Mouse (Mus musculus) neural tube, embryonic 14.5 days (tissue): ENCODE measurements around the gene Agap1. TPM values are rescaled to one million over a fixed set of nuclear protein-coding genes. Genes with fewer than 3 reads are reported as not detected.

Experiments used
- ATAC-seq: fragments of 200-750 bp; cut with Nextera tagmentation; 2 replicates; pipeline ENCODE4 v1.8.0; 2017; ENCODE audit warnings: low read depth, mild to moderate bottlenecking, moderate TSS enrichment, moderate library complexity
- H3K27ac ChIP-seq: fragments of 300-500 bp; sonication (generic); 2 replicates; pipeline ENCODE4 v1.5.1; 2014; ENCODE audit warnings: low read depth, mild to moderate bottlenecking, control low read depth, low read length, moderate library complexity, mixed read lengths
- H3K27me3 ChIP-seq: fragments of 300-500 bp; sonication (generic); 2 replicates; pipeline ENCODE4 v1.6.1; 2014; ENCODE audit warnings: low read length; ENCODE audit not compliant: control insufficient read depth, insufficient read depth
- H3K36me3 ChIP-seq: fragments of 300-500 bp; sonication (generic); 2 replicates; pipeline ENCODE4 v1.6.1; 2014; ENCODE audit warnings: low read length, mixed read lengths; ENCODE audit not compliant: control insufficient read depth, insufficient read depth
- H3K4me1 ChIP-seq: fragments of 300-500 bp; sonication (generic); 2 replicates; pipeline ENCODE4 v1.6.1; 2014; ENCODE audit warnings: low read length; ENCODE audit not compliant: control insufficient read depth, insufficient read depth
- H3K4me2 ChIP-seq: fragments of 300-500 bp; sonication (generic); 2 replicates; pipeline ENCODE4 v1.6.1; 2014; ENCODE audit warnings: mild to moderate bottlenecking, low read depth, low read length, control low read depth
- H3K4me3 ChIP-seq: fragments of 300-500 bp; sonication (generic); 2 replicates; pipeline ENCODE4 v1.5.1; 2014; ENCODE audit warnings: low read depth, low read length, control low read depth, mixed read lengths
- H3K9ac ChIP-seq: fragments of 300-500 bp; sonication (generic); replicated peaks from 2 replicates; pipeline ENCODE4 v1.6.1; 2014; ENCODE audit warnings: low read depth, mild to moderate bottlenecking, control low read depth, low read length, mixed read lengths
- H3K9me3 ChIP-seq: fragments of 300-500 bp; sonication (generic); 2 replicates; pipeline ENCODE4 v1.6.1; 2016; ENCODE audit warnings: low read length; ENCODE audit not compliant: control insufficient read depth
- WGBS: fragments of 180-500 bp; shearing (Covaris S2); extraction: QIAGEN DNeasy Blood & Tissue Kit; methylation state at CpG from one replicate; pipeline ENCODE4 v1.1.7; 2014; 5-methylcytosine and 5-hydroxymethylcytosine counted together
- polyA plus RNA-seq: library from polyadenylated mRNA; unstranded; fragments of >200 nt; fragmentation: Nextera tagmentation; extraction: Ambion mirVana; gene quantifications from 2 replicates; pipeline ENCODE4 v1.2.1, GENCODE M21; 2014

Gene Agap1
- polyA plus RNA-seq, 1 experiment from 2014 or later = 76.4 TPM

GRCm38 (mm10) chr1:89656167-89656566 lies 201.6 kb downstream of the Agap1 start:
- Histone ChIP-seq H3K9ac (no peak overlapping the region), H3K27me3 (no peaks in the 10 kb centered on the region), H3K9me3 (no peaks in the 10 kb centered on the region), H3K4me3 (no peak overlapping the region), H3K36me3 (no peaks in the 10 kb centered on the region), H3K4me1 (peaks cover 4% of the 10 kb centered on the region; the same call in 1 of the 2 replicates), H3K27ac (peak overlapping the region; percentile 25; the same call in 1 of the 2 replicates), H3K4me2 (no peak overlapping the region)
- WGBS = 74% methylated on average over 3 of the region's 3 CpGs
- peak; percentile 22; the same call in 1 of the 2 replicates for ATAC-seq

GRCm38 (mm10) chr1:89656643-89657321 lies 202.2 kb downstream of the Agap1 start:
- H3K4me2 ChIP-seq = no peak overlapping the region
- no peak overlapping the region for H3K9ac ChIP-seq
- peak overlapping the region; percentile 25; the same call in 1 of the 2 replicates for H3K27ac ChIP-seq
- H3K4me3 ChIP-seq = no peak overlapping the region
- no peaks in the 10 kb centered on the region for H3K36me3 ChIP-seq
- ATAC-seq = peak; percentile 66; the same call in 1 of the 2 replicates
- WGBS = 29% methylated on average over 11 of the region's 11 CpGs
- no peaks in the 10 kb centered on the region for H3K9me3 ChIP-seq
- H3K4me1 ChIP-seq = peaks cover 4% of the 10 kb centered on the region; the same call in 1 of the 2 replicates
- H3K27me3 ChIP-seq = no peaks in the 10 kb centered on the region

DNA sequence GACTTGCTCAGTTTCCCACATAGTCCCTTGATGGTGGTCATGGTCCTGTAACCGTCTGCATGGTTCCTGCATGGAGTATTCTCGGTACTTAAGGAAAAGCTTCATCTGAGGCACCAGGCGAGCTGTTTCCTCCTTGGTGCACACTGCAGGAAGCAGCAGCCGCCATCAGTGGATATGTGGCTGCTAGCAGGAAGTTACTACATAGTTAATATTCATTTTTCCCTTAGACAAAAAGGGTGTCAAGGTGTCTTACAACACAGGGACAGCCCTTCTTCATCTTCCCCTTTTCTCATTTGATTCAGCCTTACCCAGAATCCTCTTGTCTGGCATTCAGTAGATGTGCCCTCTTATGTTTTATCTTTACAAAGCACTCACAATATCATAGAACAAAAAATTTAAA lies 206.2 kb downstream of the Agap1 start:
- no peak overlapping the region for H3K9ac ChIP-seq
- H3K4me3 ChIP-seq = no peak overlapping the region
- no peak overlapping the region for H3K27ac ChIP-seq
- H3K4me2 ChIP-seq = no peak overlapping the region
- 86% methylated on average over 4 of the region's 4 CpGs for whole genome bisulfite sequencing
- H3K27me3 ChIP-seq = no peaks in the 10 kb centered on the region
- H3K4me1 ChIP-seq = peaks cover 4% of the 10 kb centered on the region; the same call in 1 of the 2 replicates
- no peak for ATAC-seq
- peaks cover 11% of the 10 kb centered on the region for H3K36me3 ChIP-seq
- H3K9me3 ChIP-seq = no peaks in the 10 kb centered on the region

- no peak for ATAC-seq
- no peak overlapping the region for H3K27ac ChIP-seq
- peaks cover 18% of the 10 kb centered on the region for H3K4me1 ChIP-seq
- no peaks in the 10 kb centered on the region for H3K9me3 ChIP-seq
- H3K4me2 ChIP-seq = no peak overlapping the region
- H3K9ac ChIP-seq = no peak overlapping the region
- no peaks in the 10 kb centered on the region for H3K27me3 ChIP-seq
- H3K4me3 ChIP-seq = no peak overlapping the region
- peaks cover 29% of the 10 kb centered on the region for H3K36me3 ChIP-seq
- 96% methylated on average over 5 of the region's 5 CpGs for WGBS
Observed at GRCm38 (mm10) chr1:89666154-89666553, 211.5 kb downstream of the Agap1 start.

GRCm38 (mm10) chr1:89667387-89667786 lies 212.8 kb downstream of the Agap1 start:
- Histone ChIP-seq H3K27me3 (no peaks in the 10 kb centered on the region), H3K9ac (no peak overlapping the region), H3K27ac (no peak overlapping the region), H3K4me2 (no peak overlapping the region), H3K9me3 (no peaks in the 10 kb centered on the region), H3K4me3 (no peak overlapping the region), H3K4me1 (peaks cover 23% of the 10 kb centered on the region), H3K36me3 (peaks cover 32% of the 10 kb centered on the region)
- ATAC-seq = no peak
- 87% methylated on average over 7 of the region's 7 CpGs for WGBS

DNA sequence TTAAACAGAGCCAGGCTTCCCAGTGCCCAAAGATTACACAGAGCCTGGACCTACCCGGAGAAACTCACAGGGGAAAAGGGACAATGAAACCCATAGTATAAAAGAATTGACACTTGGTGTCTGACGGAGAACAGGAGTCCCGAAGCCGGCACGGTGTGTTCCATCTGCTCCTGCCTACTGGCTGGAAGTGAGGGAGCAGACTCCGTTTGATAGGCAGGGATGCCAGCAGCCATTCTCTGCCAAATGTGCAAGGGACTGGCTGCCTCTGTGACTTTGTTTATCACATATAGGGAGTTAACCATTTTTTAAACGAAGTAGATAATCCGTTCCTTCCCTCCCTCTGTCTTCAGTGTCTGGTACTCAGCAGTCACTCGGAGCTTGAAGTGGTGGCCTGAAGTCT lies 214.0 kb downstream of the Agap1 start:
- H3K27ac ChIP-seq = no peak overlapping the region
- H3K4me1 ChIP-seq = peaks cover 23% of the 10 kb centered on the region
- no peaks in the 10 kb centered on the region for H3K9me3 ChIP-seq
- ATAC-seq = no peak
- H3K9ac ChIP-seq = no peak overlapping the region
- no peak overlapping the region for H3K4me3 ChIP-seq
- WGBS = 48% methylated on average over 9 of the region's 9 CpGs
- H3K27me3 ChIP-seq = no peaks in the 10 kb centered on the region
- H3K4me2 ChIP-seq = no peak overlapping the region
- peaks cover 42% of the 10 kb centered on the region for H3K36me3 ChIP-seq

DNA sequence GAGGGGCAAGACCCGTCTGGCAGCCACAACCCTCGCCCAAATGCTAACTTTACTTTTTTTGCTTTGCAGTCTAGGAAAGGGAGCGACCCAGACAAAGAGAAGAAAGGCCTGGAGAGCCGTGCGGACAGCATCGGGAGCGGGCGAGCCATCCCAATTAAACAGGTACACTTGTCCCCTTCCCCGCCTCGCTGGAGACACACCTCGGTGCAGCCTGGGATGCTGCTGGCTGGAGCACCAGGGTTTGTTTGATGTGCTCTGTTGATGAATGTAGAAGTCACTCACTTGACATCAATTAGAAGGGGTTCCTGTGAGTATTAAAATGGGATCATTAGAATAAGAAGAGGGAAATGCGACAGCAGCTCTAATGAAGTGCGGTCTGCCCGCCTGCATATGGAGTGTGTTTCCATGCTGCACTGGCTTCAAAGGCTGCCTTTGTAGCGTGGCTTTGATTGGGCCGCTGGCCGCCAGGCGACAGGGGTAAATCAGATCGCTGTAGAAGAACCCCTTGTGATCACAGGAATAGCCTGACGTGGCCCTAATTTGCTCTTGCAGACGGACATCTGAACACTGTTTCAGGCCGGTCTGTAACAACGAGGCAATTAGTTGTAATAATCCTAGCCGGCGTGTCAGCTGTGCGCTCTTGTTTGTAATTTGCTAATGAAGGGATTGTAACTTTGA lies 216.6 kb downstream of the Agap1 start:
- WGBS = 24% methylated on average over 26 of the region's 26 CpGs
- no peak overlapping the region for H3K4me2 ChIP-seq
- peaks cover 27% of the 10 kb centered on the region for H3K36me3 ChIP-seq
- no peaks in the 10 kb centered on the region for H3K9me3 ChIP-seq
- H3K4me1 ChIP-seq = peaks cover 40% of the 10 kb centered on the region
- no peaks in the 10 kb centered on the region for H3K27me3 ChIP-seq
- H3K4me3 ChIP-seq = no peak overlapping the region
- H3K27ac ChIP-seq = peak overlapping the region; percentile 34; the same call in 1 of the 2 replicates
- H3K9ac ChIP-seq = no peak overlapping the region
- ATAC-seq = peak; percentile 61

- H3K36me3 ChIP-seq = peaks cover 17% of the 10 kb centered on the region
- H3K27me3 ChIP-seq = no peaks in the 10 kb centered on the region
- WGBS = 95% methylated on average over 6 of the region's 6 CpGs
- H3K4me2 ChIP-seq = no peak overlapping the region
- H3K27ac ChIP-seq = no peak overlapping the region
- H3K9ac ChIP-seq = no peak overlapping the region
- no peak for ATAC-seq
- H3K4me3 ChIP-seq = no peak overlapping the region
- H3K9me3 ChIP-seq = no peaks in the 10 kb centered on the region
- H3K4me1 ChIP-seq = peaks cover 51% of the 10 kb centered on the region
Observed at GRCm38 (mm10) chr1:89673071-89673470, 218.5 kb downstream of the Agap1 start.

GRCm38 (mm10) chr1:89673686-89674085 lies 219.1 kb downstream of the Agap1 start:
- H3K27ac ChIP-seq = no peak overlapping the region
- no peak overlapping the region for H3K9ac ChIP-seq
- 98% methylated on average over 3 of the region's 3 CpGs for whole genome bisulfite sequencing
- H3K4me2 ChIP-seq = no peak overlapping the region
- H3K9me3 ChIP-seq = no peaks in the 10 kb centered on the region
- H3K4me3 ChIP-seq = no peak overlapping the region
- no peaks in the 10 kb centered on the region for H3K27me3 ChIP-seq
- peaks cover 51% of the 10 kb centered on the region for H3K4me1 ChIP-seq
- ATAC-seq = no peak
- H3K36me3 ChIP-seq = peaks cover 17% of the 10 kb centered on the region
